Mouse (Mus musculus): Measurements from ENCODE around the gene Tfr2. TPM values are rescaled to one million over a fixed set of nuclear protein-coding genes. Genes with fewer than 3 reads are reported as not detected.

Gene Tfr2
- polyA plus RNA-seq, 1 experiment from 2014 or later: 0.50 TPM

DNA sequence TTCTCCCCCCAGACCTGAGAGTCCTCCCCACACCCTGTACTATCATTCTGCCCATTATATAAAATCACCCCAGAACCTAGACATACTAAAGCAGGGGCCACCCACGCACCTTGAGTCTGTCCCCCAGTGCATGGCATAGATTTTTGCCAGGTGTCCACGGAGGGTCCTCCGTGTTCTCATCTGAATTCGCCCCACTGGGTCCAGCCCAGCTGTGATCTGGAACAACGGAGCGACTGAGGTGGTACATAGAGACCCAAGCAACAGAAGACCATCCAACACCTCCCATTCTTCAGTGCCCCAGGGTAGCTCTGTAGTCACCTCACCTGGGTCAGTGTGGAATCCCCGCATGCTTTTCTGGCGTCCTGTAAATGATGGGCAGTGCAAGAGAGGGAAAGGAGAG lies 39.6 kb upstream of the Tfr2 start:
- Histone ChIP-seq H3K4me3 (ENCODE audit: low read depth, low read length) (peak overlapping the region; percentile 72), H3K4me2 (replicated peaks; ENCODE audit: low read depth) (peak overlapping the region; percentile 71), H3K9ac (ENCODE audit: low read depth, low read length) (peak overlapping the region; percentile 64; the same call in 1 of the 2 replicates), H3K27me3 (replicated peaks; ENCODE audit: control insufficient read depth, insufficient read depth, low read length) (no peaks in the 10 kb centered on the region), H3K36me3 (ENCODE audit: control insufficient read depth, insufficient read depth) (peaks cover 48% of the 10 kb centered on the region), H3K4me1 (replicated peaks; ENCODE audit: control insufficient read depth, insufficient read depth, low read length) (0 out of 2 replicates have a peak, but pooled peaks cover 6% of the 10 kb centered on the region), H3K9me3 (ENCODE audit: control insufficient read depth) (no peaks in the 10 kb centered on the region), H3K27ac (ENCODE audit: low read depth, low read length) (no peak overlapping the region)
- no peak for TF ChIP-seq CTCF (IDR thresholded peaks at IDR 0.05; ENCODE audit: low read depth)
- no peak for ATAC-seq
- 72% methylated on average over 8 of the region's 8 CpGs for WGBS

DNA sequence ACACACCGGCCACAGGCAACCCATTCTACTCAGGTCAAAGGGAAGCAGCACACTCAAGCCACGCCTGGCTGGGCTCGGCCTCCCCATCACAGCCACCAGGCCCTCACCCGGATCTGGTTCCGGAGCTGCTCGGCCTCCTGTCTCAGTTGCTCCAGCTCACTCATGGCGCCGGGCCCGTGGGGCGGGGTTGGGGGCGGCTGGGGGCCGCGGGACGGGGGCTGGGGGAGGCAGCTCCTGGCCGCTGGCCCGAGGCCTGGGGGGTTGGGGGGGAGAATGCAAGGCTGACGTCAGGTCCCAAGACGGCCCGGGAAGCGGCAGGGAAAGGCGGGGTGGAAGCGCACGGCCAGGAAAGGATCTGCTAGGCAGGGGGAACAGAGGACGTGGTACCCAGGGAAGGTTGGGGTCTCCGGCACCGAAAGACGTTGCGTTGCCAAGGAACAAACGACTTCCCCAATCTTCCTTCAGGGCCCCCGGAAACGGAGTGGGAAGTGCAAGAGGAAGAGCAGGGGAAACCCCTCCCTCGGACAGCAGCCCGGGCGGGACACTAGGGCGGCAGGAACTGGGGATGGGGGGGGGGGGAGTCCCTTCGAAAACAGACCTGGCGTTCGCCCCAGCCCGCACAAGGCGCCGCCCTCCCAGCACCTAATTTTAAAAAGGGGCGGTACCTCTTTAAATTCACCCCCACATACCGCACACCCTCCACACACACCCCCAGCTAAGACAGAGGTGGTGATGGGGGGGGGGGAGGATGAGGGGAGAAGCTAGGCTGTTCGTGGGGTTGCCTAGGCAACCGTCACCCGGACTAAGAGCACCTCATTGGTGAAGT lies 38.8 kb upstream of the Tfr2 start:
- WGBS: 0% methylated on average over 39 of the region's 46 CpGs
- ATAC-seq: no peak
- 0 out of 2 replicates have a peak, but pooled peaks cover 9% of the 10 kb centered on the region for H3K4me1 ChIP-seq (replicated peaks; ENCODE audit: control insufficient read depth, insufficient read depth, low read length)
- H3K27me3 ChIP-seq (replicated peaks; ENCODE audit: control insufficient read depth, insufficient read depth, low read length): no peaks in the 10 kb centered on the region
- H3K27ac ChIP-seq (ENCODE audit: low read depth, low read length): peak overlapping the region; percentile 83
- peaks cover 41% of the 10 kb centered on the region for H3K36me3 ChIP-seq (ENCODE audit: control insufficient read depth, insufficient read depth)
- no peak for TF ChIP-seq CTCF (IDR thresholded peaks at IDR 0.05; ENCODE audit: low read depth)
- peak overlapping the region; percentile 72 for H3K4me3 ChIP-seq (ENCODE audit: low read depth, low read length)
- peak overlapping the region; percentile 71 for H3K4me2 ChIP-seq (replicated peaks; ENCODE audit: low read depth)
- peak overlapping the region; percentile 64 for H3K9ac ChIP-seq (ENCODE audit: low read depth, low read length)
- no peaks in the 10 kb centered on the region for H3K9me3 ChIP-seq (ENCODE audit: control insufficient read depth)

GRCm38 (mm10) chr5:137531414-137532130 lies 38.1 kb upstream of the Tfr2 start:
- peak overlapping the region; percentile 72 for H3K4me3 ChIP-seq (ENCODE audit: low read depth, low read length)
- H3K9ac ChIP-seq (ENCODE audit: low read depth, low read length): peak overlapping the region; percentile 64
- no peaks in the 10 kb centered on the region for H3K9me3 ChIP-seq (ENCODE audit: control insufficient read depth)
- H3K4me1 ChIP-seq (replicated peaks; ENCODE audit: control insufficient read depth, insufficient read depth, low read length): 0 out of 2 replicates have a peak, but pooled peaks cover 9% of the 10 kb centered on the region
- no peak for TF ChIP-seq CTCF (IDR thresholded peaks at IDR 0.05; ENCODE audit: low read depth)
- H3K36me3 ChIP-seq (ENCODE audit: control insufficient read depth, insufficient read depth): peaks cover 36% of the 10 kb centered on the region
- H3K4me2 ChIP-seq (replicated peaks; ENCODE audit: low read depth): peak overlapping the region; percentile 71
- ATAC-seq: no peak
- no peaks in the 10 kb centered on the region for H3K27me3 ChIP-seq (replicated peaks; ENCODE audit: control insufficient read depth, insufficient read depth, low read length)
- peak overlapping the region; percentile 83 for H3K27ac ChIP-seq (ENCODE audit: low read depth, low read length)
- WGBS: under 1% methylated on average over 49 of the region's 51 CpGs

GRCm38 (mm10) chr5:137532131-137532807 lies 37.4 kb upstream of the Tfr2 start:
- Histone ChIP-seq H3K4me3 (ENCODE audit: low read depth, low read length) (peak overlapping the region; percentile 72), H3K27ac (ENCODE audit: low read depth, low read length) (peak overlapping the region; percentile 83), H3K4me1 (replicated peaks; ENCODE audit: control insufficient read depth, insufficient read depth, low read length) (0 out of 2 replicates have a peak, but pooled peaks cover 9% of the 10 kb centered on the region), H3K9me3 (ENCODE audit: control insufficient read depth) (no peaks in the 10 kb centered on the region), H3K27me3 (replicated peaks; ENCODE audit: control insufficient read depth, insufficient read depth, low read length) (no peaks in the 10 kb centered on the region), H3K4me2 (replicated peaks; ENCODE audit: low read depth) (peak overlapping the region; percentile 71), H3K9ac (ENCODE audit: low read depth, low read length) (peak overlapping the region; percentile 64), H3K36me3 (ENCODE audit: control insufficient read depth, insufficient read depth) (peaks cover 31% of the 10 kb centered on the region)
- no peak for ATAC-seq
- no peak for TF ChIP-seq CTCF (IDR thresholded peaks at IDR 0.05; ENCODE audit: low read depth)
- 0% methylated on average over 18 of the region's 19 CpGs for WGBS

GRCm38 (mm10) chr5:137532808-137533116 lies 36.9 kb upstream of the Tfr2 start:
- no peaks in the 10 kb centered on the region for H3K27me3 ChIP-seq (replicated peaks; ENCODE audit: control insufficient read depth, insufficient read depth, low read length)
- H3K9me3 ChIP-seq (ENCODE audit: control insufficient read depth): no peaks in the 10 kb centered on the region
- H3K4me3 ChIP-seq (ENCODE audit: low read depth, low read length): peak overlapping the region; percentile 72
- peak; percentile 23 for ATAC-seq
- 0% methylated on average over 10 of the region's 12 CpGs for WGBS
- H3K4me1 ChIP-seq (replicated peaks; ENCODE audit: control insufficient read depth, insufficient read depth, low read length): 0 out of 2 replicates have a peak, but pooled peaks cover 9% of the 10 kb centered on the region
- peak overlapping the region; percentile 83 for H3K27ac ChIP-seq (ENCODE audit: low read depth, low read length)
- no peak for TF ChIP-seq CTCF (IDR thresholded peaks at IDR 0.05; ENCODE audit: low read depth)
- H3K36me3 ChIP-seq (ENCODE audit: control insufficient read depth, insufficient read depth): peaks cover 26% of the 10 kb centered on the region
- peak overlapping the region; percentile 64 for H3K9ac ChIP-seq (ENCODE audit: low read depth, low read length)
- peak overlapping the region; percentile 71 for H3K4me2 ChIP-seq (replicated peaks; ENCODE audit: low read depth)
